Mouse (Mus musculus) left cerebral cortex, postnatal 36 days (tissue): Measurements from ENCODE around the gene Klhl11. TPM values are rescaled to one million over a fixed set of nuclear protein-coding genes. Genes with fewer than 3 reads are reported as not detected.

ENCODE experiments used
- DNase-seq, 2 experiments: peaks; one replicate each; pipeline ENCODE4 v3.0.0; 2021 to 2022; ENCODE audit warnings: low spot score in 2 of 2, mixed read lengths in 1 of 2
- intact Hi-C: fragments of 180-260 bp; cut with DNase I; formaldehyde crosslinking; loops from one replicate; pipeline ENCODE4 v1.15.1; 2025
- total RNA-seq, 2 experiments: library from RNA; stranded (reverse); gene quantifications; 2 replicates each; pipeline ENCODE4 v1.2.3; 2021

Klhl11 gene
- total RNA-seq, 2 experiments from 2014 or later: 95.1 to 97.8 TPM

DNA sequence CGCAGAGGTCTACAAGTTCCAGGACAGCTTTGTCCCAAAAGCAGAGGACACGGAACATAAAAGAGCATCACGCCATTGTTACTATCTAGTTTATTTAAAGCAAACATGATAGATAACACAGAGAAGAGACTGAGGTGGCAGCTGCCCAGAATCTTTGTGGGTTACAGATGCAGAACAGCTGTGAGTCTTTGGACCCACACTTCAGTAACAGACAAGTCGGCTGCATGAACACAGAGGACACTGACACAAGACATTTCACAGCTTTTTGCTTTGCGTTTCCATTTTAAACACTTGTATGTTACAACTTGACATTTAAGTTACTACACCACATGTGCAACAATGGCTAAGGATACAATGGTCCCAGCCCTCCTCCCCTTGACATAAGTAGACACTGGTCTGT, 3.7 kb upstream of the Klhl11 start:
- intact Hi-C loops: no loop called here
- DNase-seq: no peak

DNA sequence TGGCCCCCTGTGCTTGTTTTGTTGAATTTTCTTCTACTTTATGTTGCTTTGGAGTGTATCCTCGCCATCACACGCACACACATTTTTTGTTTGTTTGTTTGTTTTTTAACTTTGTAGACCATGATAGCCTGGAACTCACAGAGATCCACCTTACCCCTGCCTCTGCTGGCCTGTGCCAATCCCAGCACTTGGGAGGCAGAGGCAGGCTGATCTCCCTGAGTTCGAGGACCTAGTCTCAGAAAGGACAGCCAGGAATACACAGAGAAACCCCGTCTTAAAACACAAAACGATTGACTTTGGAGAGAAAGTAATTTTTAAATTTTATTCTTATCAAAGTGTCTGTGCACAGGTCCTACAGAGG, 374 bp upstream of the Klhl11 start:
- intact Hi-C loops: loop anchor here (2.0 to 5.0 kb wide), 3 partner anchors 32 to 116 kb away; partner anchors contain the start of genes Hap1, Klhl10 and Nt5c3b
- no peak for DNase-seq

DNA sequence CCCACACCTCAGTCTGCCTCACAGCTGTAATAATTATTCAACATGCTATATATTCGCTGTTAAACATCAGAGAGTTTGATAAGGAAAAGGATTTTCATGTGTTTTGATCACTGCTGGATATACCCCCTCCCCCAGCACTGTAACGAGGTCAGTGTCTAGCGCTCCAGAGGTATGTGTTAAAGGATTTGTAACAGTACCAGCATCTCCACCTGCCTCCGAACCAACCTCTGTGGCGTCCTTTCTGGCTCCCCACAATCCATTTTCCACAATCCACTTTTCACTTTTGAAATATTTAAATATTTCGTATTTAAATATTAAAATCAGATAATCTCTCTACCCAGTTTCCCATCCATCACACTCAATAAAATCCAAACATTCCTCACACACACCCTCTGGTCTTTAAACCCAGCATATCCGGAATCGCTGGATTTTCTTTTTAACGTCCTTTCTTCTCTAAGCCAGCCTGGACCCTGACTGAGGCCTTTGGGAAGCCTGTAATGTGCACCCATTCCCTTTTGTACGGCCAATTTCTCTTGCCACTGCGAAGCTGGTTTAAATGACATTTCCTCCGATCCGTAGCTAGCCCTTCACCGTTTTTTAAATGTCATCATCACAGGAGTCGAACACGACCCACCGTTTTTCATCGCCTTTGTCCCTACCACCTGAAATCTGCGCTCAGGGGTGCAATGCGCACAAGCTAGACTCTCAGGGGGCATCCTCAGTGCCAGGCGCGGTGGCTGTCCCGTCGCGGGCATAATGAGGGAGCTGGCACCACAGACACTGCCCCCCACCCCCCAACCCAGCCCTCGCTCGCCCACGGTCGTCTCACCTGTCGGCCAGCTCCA, 967 bp downstream of the Klhl11 start:
- intact Hi-C loops: loop anchor here (2.0 to 5.0 kb wide), 3 partner anchors 31 to 114 kb away; partner anchors contain the start of genes Hap1, Klhl10 and Nt5c3b
- DNase-seq: peak; percentile 12 to 13

DNA sequence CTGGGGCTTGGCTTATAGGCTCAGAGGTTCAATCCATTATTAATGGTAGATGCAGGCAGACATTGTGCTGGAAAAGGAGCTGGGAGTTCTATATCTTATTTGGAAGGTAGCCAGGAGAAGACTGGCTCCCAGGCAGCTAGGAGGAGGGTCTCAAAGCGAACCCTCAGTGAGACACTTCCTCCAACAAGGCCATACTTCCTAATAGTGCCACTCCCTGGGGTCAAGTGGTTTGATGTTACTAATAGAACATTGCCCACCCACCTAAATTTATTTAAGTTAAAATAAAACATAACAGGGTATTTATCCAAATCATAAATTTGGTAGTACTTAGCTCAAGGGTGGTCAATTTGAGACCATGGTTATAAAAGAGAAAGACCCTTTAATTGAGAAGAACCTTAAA, 6.7 kb downstream of the Klhl11 start:
- DNase-seq: no peak
- intact Hi-C loops: no loop called here

DNA sequence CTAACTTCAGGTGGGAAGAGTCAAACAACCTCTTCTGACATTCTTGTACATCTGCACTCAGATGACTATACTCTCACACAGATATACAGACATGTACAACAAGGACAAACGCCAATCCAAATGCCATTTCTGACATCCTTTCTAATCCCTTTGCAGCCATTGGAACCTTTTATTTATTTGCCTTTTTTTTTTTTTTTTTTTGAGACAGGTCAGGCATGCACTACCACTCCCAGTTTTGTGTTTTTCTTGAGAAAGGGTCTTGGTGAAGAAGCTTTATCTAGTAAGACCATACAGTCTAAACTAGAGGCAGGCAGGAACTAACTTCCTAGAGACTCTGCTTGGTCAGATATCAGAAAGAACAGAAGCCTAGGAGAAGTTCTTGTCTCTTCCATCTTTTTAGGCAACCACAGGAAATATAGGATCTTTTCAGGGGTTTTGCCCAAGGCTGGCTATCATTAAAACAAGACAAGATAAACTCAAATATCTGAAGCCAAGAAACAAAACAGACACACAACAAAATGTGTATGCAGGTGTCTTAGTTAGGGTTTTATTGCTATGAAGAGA, 7.2 kb downstream of the Klhl11 start:
- no peak for DNase-seq
- intact Hi-C loops: no loop called here

DNA sequence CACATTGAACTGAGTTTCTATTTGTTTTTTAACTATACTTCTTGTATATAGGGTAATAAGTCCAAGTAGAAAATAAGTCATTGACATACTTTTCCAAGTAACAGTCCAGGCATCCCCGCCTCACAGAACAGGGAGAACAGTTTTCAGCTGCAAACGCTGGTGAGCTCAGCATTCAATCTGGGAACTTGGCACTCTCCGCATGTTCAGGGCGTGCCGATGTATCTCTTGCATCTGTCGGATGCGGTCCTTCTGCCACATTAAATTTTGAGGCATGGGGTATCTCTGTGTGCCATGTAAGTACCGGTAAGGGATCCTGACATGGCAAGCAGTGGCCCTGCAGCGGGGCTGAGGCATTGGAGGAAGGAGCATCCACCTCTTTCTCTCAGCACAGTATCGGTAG, 9.8 kb downstream of the Klhl11 start:
- intact Hi-C loops: no loop called here
- DNase-seq: peak; percentile 19 to 22

DNA sequence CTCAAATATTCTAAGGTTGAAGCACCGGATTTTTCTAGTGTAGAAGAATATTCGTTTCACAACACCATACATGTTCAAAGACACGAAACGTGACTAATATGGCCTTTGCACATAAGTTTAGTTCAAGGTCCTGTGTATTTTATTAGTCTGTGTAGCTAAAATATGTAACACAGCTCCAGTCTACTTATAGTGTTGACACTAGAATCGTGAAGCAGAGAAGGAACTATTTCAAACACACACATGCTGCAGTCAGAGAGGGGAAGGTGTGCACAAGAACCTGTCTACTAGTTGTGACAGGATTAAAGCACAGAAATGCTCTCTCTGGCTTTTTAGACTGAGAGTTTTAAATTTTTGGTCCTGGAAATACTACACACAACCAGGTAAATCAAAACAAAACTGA, 14.8 kb downstream of the Klhl11 start:
- intact Hi-C loops: no loop called here

DNA sequence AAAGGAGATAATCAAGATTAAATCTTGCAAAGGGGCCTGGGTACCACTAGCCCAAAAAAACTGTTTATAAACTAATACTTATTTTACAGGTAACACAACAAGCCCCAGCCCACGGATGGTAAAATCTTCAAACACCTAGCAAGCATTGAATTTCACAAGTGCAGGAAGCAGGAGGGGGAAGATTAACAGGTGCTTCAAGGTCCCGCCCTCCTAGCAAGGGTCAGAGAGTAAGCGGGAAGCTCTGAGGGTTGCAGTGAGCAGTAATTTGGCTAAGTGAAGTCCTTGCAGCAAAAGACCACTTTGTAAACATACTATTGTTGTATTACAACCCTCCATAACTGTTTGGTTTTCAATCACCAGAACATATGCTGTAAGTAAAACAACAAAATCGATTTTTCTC, 15.3 kb downstream of the Klhl11 start:
- intact Hi-C loops: no loop called here
- no peak for DNase-seq

More for the DNA sequence above, 14.8 kb downstream of the Klhl11 start:
- no peak for DNase-seq

DNA sequence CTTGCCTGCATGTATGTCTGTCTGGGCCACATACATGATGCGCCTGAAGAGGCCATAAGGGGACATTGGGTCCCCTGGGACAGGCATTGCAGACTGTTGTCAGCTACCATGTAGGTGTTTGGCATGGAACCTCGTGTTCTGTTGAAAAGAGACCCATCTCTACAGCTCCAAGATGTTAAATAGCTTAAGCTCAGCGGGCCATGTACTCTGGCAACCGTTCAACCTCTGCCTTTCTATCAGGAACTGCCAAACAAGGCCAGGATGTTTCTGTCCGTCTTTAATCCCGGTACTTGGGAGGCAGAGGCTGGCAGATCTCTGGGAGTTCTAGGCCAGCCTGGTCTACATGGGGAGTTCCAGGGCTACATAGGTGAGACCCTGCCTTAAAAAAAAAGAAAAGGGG, 29.9 kb downstream of the Klhl11 start:
- no peak for DNase-seq
- intact Hi-C loops: no loop called here

DNA sequence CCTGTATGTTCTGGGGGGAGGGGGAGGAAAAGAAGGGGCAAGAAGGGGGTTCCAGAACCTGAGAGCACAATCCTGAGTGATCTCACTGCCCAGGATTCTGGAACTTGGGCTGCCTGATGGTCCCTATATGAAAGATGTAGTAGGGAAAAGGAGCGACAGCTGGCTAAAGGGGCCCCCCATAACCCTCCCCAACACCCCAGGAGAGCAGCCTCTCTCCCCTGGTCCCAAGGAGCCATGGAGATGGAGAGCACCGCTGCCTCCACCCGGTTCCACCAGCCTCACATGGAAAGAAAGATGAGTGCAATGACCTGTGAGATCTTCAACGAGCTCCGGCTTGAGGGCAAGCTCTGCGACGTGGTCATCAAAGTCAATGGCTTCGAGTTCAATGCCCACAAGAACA, 30.7 kb downstream of the Klhl11 start, which contains the start of the genes Nt5c3b and Klhl10:
Nt5c3b (minus strand) TSS at position 12 of the 400 bp plus-strand sequence.
Klhl10 (plus strand) TSS at position 121 of the 400 bp plus-strand sequence.
- no peak for DNase-seq
- intact Hi-C loops: loop anchor here (2.0 kb wide), 1 partner anchor 31 kb away; the partner anchor contains the start of gene Klhl11

DNA sequence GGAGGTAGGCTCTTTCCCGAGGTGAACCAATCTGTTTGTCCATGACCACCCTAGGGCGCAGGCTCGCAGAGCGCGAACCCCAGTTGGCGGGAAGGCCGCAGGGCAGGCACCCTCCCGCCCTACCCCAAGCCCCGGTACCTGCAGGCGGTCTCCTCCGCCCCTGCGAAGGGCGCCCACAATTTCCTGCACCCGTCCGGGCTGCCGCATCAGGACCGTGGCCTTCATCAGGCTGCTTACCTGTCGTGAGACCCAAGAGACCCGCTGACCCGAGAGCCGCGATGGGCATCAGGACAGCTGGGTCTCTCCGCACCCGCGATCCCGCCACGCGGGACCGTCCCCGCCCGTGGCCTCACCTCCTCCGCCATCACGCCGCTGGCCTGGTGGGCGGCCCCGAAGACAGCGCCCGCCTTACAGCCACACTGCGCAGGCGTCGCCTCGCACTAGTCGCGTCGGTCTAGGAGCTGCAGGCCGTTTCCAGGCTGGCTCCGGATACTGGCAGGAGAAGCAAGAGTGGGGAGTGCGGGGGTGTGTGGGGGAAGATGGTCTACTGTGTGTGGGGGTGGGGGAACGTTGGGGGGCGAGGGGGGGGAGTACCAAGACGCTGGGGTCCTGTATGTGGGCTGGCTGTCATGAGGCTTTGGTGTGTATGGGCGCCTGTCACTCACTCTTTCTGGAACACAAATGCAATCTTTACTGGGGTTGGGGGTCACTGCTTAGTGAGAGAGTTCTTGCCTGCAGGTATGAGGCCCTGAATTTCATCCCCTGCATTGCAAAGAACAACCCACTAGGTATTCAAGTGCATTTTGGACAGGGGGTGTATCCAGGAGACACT, 31.6 kb downstream of the Klhl11 start:
- DNase-seq: peak; percentile 83 to 84
- intact Hi-C loops: loop anchor here (2.0 kb wide), 1 partner anchor 32 kb away; the partner anchor contains the start of gene Klhl11

DNA sequence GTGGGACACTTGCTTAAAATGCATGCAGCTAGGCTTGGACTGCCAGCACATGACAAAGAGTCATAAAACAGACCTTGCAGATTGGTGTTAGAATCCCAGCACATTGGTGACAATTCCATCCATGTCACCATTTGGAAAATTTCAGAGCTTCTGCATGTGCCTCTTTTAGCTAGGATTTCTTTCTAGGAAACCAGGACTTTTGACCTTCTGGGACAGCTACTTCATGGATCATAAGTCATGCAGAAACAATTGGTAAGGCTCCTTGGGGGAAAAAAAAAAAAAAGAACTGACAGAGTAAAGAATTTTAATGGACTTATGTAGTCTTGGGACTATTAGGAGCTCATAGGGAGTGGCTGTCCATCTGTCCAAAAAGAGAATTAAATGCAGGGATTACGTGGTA, 34.6 kb downstream of the Klhl11 start:
- intact Hi-C loops: no loop called here
- no peak for DNase-seq

DNA sequence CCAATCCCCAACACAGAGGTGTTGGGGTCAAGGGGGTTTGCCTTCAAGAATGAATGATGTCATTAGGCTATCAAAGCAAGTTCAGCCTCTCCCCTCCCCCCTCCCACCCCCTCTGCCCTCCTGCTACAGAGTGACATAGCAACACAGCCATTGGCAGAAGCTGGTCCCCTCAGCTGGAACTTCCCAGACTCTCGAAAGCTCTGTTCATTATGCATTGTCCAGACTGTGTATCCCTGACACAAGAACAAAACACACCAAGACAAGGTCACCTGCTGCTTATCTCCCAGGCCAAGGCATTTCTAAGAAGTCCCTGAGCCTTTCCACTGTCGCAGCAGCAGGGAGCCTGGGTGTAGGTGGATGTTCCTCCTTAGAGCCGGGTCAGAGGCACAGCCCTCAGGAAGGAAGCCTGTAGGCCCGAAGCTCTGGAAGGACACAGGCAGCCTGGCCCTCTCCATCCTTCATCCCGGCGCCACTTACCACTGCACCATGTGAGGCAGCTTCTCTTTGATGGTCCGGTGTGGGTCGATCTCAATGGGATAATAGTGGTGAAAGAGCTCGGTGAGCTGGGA, 36.8 kb downstream of the Klhl11 start:
- DNase-seq: no peak
- intact Hi-C loops: no loop called here

DNA sequence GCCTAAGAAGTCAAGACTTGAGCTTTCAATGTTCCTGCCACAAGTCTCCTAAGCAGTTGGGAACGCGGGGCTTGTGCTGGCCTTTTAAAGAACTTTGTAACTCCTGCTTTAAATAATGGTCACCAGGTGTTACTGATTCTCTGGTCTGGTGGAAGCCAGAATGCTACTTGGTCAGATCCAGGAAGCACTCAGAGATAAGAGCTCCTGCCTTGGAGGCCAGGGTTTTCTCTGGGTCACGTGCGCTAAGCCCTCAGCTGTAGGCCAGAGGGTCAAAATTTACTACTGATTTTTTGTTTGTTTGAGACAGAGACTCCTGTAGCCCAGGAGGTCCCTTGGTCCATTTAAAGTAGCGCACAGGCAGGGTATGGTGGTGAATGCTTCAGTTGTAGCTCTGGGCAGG, 40.5 kb downstream of the Klhl11 start:
- no peak for DNase-seq
- intact Hi-C loops: no loop called here

DNA sequence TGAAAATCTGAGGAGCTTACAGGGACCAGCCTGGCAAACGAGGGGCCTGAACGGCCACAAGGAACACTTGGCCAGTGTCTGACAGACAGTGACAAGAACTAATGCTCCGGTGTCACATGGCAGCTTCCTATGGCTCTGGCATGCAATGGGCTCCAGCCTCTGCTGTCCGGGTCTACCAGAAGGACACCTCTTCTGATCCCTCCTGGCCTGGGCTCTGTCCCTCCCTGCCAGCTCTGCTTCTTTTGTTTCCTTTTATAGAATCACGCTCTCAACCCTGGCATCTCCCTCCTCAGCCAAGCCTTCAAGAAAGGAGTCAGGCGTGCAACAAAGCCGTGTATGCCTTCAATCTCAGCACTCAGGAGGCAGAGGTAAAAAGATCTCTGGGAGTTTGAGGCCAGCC, 42.5 kb downstream of the Klhl11 start:
- intact Hi-C loops: no loop called here
- DNase-seq: no peak

DNA sequence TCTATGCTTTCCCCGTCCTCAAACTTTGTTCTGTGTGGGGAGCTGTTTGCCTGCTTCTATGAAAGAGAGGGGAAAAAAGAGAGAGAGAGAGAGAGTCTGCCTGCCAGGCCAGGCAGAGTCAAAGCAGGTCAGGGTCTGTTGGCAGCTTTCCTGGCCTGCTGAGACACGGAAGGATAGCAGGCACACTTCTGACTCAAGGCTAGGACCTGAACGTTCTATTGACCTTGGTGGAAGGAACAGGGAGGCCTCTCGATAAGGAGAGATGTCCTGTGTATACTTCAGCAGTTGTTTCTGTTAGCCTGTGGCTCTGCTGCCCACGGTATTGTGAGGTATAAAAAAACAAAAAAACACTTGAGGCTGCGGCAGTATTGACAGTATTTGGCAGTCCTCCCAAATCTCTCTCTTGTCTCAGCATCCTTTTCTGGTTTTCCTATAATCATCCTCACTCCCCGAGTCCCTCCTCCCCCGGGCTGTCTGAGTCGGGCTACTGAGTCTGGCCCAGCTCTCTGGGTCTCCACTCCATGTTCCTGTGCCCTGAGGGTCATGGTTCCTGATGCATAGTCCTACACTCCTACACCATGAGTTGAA, 43.8 kb downstream of the Klhl11 start:
- peak in 1 of 2 experiments; percentile 19 for DNase-seq
- intact Hi-C loops: loop anchor here (5.0 to 10.0 kb wide), 3 partner anchors 44 to 276 kb away; partner anchors contain the start of genes Dhx58 and Klhl11

DNA sequence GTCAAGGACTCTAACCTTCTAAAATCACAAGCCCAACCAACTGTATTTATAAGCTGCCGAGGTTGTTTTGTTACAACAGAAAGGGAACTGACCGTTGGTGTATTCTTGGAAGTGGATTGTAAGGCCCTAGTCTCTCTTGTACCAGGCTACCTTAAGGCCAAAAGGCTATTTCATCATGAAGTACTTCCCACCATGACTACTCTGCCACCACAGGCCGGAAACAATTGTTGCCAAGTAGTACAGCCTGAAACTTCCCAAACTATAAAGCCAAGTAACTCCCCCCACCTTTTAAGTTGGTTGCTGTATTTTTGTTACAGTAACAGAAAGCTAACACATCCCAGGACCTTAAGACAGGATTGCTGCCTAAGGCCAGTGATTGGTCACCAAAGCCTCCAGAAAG, 45.7 kb downstream of the Klhl11 start:
- DNase-seq: no peak
- intact Hi-C loops: loop anchor here (5.0 to 10.0 kb wide), 3 partner anchors 45 to 278 kb away; partner anchors contain the start of genes Dhx58 and Klhl11

DNA sequence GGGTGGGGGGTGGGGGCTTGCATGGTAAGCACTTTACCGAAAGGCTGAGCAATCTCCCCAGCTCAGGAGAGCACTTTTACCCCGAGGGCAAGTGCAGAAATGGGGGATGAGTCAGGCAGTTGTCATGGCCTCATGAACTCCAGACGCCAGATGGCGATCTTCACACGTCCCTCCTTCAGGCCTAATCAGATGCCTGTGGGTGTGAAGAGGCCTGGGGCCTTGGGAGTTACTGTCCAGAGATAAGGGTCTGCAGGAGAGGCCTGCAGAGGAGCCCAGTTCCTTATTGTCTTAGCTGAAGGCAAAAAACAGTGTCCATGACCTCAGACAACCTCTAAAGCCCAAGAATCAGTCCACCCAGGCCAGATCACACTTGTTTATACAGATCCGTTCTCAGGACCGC, 46.7 kb downstream of the Klhl11 start:
- intact Hi-C loops: loop anchor here (5.0 to 10.0 kb wide), 3 partner anchors 46 to 279 kb away; partner anchors contain the start of genes Dhx58 and Klhl11

DNA sequence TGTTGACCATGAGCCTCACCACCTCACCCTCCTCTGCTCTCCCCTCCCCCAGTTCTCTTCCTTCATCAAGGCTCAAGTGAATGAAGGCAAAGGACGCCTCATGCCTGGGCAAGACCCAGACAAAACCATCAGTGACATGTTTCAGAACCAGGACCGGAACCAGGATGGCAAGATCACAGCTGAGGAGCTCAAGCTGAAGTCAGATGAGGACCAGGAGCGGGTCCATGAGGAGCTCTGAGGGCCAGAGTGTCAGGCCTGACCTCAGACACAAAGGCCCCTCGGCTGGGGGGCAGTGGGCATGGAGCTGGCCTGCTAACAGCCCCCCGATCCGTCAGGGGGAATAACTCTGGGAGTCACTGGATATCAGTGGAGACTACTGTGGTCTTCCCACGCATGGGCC, 48.7 kb downstream of the Klhl11 start:
- intact Hi-C loops: loop anchor here (10.0 kb wide), 1 partner anchor 281 kb away; the partner anchor contains the start of gene Dhx58
- no peak for DNase-seq

More for the DNA sequence above, 46.7 kb downstream of the Klhl11 start:
- peak; percentile 47 to 66 for DNase-seq
